Mouse (Mus musculus): ENCODE measurements at regions not wholly inside any gene's neighbourhood (a gene's known extent, or its start where the extent isn't known, plus 50 kb on each side); places are given as distances from the start of the nearest gene placed in this dataset.
A peak's percentile ranks its signal among the peaks of the same experiment; 100 is the strongest.

DNA sequence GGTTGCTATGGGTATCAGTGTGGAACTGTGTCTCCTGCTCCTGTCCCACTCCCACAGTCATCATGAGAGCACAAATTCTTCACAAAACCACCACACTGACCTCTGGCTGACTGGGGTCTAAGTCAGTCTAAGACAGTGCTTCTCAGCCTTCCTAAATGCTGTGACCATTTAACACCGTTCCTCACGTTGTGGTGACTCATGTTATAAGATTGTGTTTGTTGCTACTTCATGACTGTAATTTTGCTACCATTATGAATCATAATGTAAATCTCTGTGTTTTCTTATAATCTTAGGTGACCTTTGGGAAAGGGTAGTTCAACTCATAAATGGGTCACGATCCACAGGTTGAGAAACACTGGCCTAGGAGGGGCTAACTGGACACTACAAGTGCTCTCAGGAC is 75.7 kb upstream of the Foxn3 start:
- no peak for DNase-seq (ENCODE audit: low spot score)
- no peaks in the 10 kb centered on the region for H3K27me3 ChIP-seq (ENCODE audit: insufficient read depth, low read length)
- 88% methylated on average over 3 of the region's 3 CpGs for WGBS

DNA sequence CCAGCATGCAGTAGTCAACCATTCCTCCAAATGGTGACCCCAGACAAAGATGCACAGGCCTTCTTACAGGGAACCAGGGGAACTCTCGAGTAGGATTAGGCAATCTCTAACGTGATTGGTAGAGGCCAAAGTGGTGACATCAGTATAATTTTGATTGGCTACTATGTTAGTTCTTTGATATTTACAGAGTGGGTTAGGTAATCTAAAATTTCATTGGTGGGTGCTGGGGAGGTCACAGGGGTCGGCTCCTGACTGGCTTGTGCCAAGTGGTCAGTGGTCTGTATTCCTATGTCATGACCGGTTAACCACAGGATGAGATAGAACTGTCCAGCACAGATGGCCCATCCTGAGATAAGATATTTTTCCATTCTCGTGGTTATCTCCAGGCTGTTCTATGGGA is 74.6 kb upstream of the Foxn3 start:
- 87% methylated on average over 5 of the region's 5 CpGs for WGBS
- H3K4me3 ChIP-seq (ENCODE audit: low read depth, low read length): no peak overlapping the region
- no peak overlapping the region for H3K9ac ChIP-seq (replicated peaks; ENCODE audit: low read length, poor library complexity, severe bottlenecking)
- DNase-seq (ENCODE audit: low spot score): no peak
- no peak overlapping the region for H3K4me2 ChIP-seq (ENCODE audit: low read depth, low read length, poor library complexity, severe bottlenecking)
- no peaks in the 10 kb centered on the region for H3K36me3 ChIP-seq (ENCODE audit: insufficient read depth, low read length)
- peaks cover 8% of the 10 kb centered on the region; the same call in 1 of the 2 replicates for H3K4me1 ChIP-seq (ENCODE audit: insufficient read depth, low read length)
- no peaks in the 10 kb centered on the region for H3K27me3 ChIP-seq (ENCODE audit: insufficient read depth, low read length)
- TF ChIP-seq CTCF (IDR thresholded peaks at IDR 0.05): no peak
- H3K27ac ChIP-seq (ENCODE audit: low read depth, low read length): no peak overlapping the region
- no peaks in the 10 kb centered on the region for H3K9me3 ChIP-seq (ENCODE audit: low read length)
- no peak for ATAC-seq (ENCODE audit: low FRiP score)

More for the DNA sequence above, 75.7 kb upstream of the Foxn3 start:
- no peak for ATAC-seq (ENCODE audit: low FRiP score)
- H3K4me2 ChIP-seq (ENCODE audit: low read depth, low read length, poor library complexity, severe bottlenecking): no peak overlapping the region
- no peak overlapping the region for H3K9ac ChIP-seq (replicated peaks; ENCODE audit: low read length, poor library complexity, severe bottlenecking)
- H3K4me1 ChIP-seq (ENCODE audit: insufficient read depth, low read length): peaks cover 8% of the 10 kb centered on the region; the same call in 1 of the 2 replicates
- no peak overlapping the region for H3K4me3 ChIP-seq (ENCODE audit: low read depth, low read length)
- TF ChIP-seq CTCF (IDR thresholded peaks at IDR 0.05): no peak
- H3K9me3 ChIP-seq (ENCODE audit: low read length): no peaks in the 10 kb centered on the region; the same call in 1 of the 2 replicates
- no peak overlapping the region for H3K27ac ChIP-seq (ENCODE audit: low read depth, low read length)
- H3K36me3 ChIP-seq (ENCODE audit: insufficient read depth, low read length): no peaks in the 10 kb centered on the region

DNA sequence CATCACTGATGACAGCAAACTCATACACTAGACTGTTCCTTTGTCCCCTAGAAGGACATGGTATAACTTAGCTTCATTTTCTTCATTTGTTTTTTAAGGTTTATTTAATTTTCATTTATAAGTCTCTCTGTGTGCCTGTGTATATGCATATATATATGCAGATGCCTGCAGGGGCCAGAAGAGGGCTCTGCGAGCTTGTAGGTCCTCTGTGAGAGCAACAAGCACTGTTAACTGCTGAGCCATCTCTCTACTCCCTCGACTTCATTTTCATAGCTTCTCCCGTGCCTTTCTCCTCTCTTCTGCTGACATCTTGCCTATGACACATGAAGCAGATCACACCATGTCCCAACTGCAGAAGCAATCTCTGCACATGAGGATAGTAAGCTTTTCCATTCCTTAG is 72.9 kb upstream of the Foxn3 start:
- Histone ChIP-seq H3K27me3 (ENCODE audit: insufficient read depth, low read length) (no peaks in the 10 kb centered on the region), H3K36me3 (ENCODE audit: insufficient read depth, low read length) (no peaks in the 10 kb centered on the region), H3K9me3 (ENCODE audit: low read length) (no peaks in the 10 kb centered on the region), H3K27ac (ENCODE audit: low read depth, low read length) (no peak overlapping the region), H3K9ac (replicated peaks; ENCODE audit: low read length, poor library complexity, severe bottlenecking) (no peak overlapping the region), H3K4me1 (ENCODE audit: insufficient read depth, low read length) (peaks cover 8% of the 10 kb centered on the region; the same call in 1 of the 2 replicates), H3K4me3 (ENCODE audit: low read depth, low read length) (no peak overlapping the region), H3K4me2 (ENCODE audit: low read depth, low read length, poor library complexity, severe bottlenecking) (no peak overlapping the region)
- WGBS: 82% methylated on average over 3 of the region's 3 CpGs
- TF ChIP-seq CTCF (IDR thresholded peaks at IDR 0.05): peak; percentile 27; the same call in 1 of the 2 replicates
- ATAC-seq (ENCODE audit: low FRiP score): no peak
- no peak for DNase-seq (ENCODE audit: low spot score)

DNA sequence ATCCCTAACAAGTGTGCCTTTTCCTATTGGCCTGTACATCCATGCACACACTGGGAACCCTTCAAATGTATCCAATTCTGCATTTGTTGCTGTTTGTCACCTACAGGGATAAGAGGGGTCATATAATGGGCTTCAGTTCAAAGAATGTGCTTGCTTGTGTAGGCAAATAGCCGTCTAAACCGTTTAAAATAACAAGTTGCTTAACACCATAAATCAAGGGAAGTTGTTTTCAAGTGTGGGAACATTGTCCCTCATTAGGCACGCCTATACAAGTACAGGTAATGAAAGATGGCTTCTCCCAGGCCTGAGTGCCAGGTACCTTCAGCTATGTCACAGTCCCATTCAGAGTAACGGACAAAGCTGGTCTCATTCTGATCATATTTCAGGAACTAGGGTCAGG is 72.0 kb upstream of the Foxn3 start:
- Histone ChIP-seq H3K27ac (ENCODE audit: low read depth, low read length) (no peak overlapping the region), H3K36me3 (ENCODE audit: insufficient read depth, low read length) (no peaks in the 10 kb centered on the region), H3K4me3 (ENCODE audit: low read depth, low read length) (no peak overlapping the region), H3K27me3 (ENCODE audit: insufficient read depth, low read length) (no peaks in the 10 kb centered on the region), H3K4me1 (ENCODE audit: insufficient read depth, low read length) (peaks cover 6% of the 10 kb centered on the region; the same call in 1 of the 2 replicates), H3K9me3 (ENCODE audit: low read length) (no peaks in the 10 kb centered on the region), H3K9ac (replicated peaks; ENCODE audit: low read length, poor library complexity, severe bottlenecking) (no peak overlapping the region), H3K4me2 (ENCODE audit: low read depth, low read length, poor library complexity, severe bottlenecking) (no peak overlapping the region)
- DNase-seq (ENCODE audit: low spot score) (no peak), ATAC-seq (ENCODE audit: low FRiP score) (no peak)
- 93% methylated on average over 4 of the region's 4 CpGs for WGBS
- TF ChIP-seq CTCF (IDR thresholded peaks at IDR 0.05): no peak

DNA sequence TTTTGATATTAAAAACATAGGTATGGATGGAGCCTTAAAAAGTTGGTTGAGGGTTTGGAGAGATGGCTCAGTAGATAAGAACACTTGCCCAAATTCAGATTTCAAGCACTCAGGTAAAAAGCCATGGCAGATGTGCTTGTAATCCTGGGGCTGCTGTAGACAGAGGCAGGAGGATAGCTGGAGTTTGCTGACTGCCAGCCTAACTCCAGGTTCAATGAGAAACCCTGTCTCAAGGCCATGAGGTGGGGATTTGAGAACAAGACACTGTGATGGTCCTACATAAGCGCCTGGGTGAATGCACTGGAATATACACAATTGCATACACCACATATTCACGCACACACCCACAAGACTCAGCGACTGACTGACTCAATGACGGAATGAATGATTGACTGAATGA is 71.3 kb upstream of the Foxn3 start:
- no peaks in the 10 kb centered on the region for H3K36me3 ChIP-seq (ENCODE audit: insufficient read depth, low read length)
- WGBS: 97% methylated on average over 4 of the region's 4 CpGs
- no peaks in the 10 kb centered on the region for H3K9me3 ChIP-seq (ENCODE audit: low read length)
- no peaks in the 10 kb centered on the region for H3K27me3 ChIP-seq (ENCODE audit: insufficient read depth, low read length)
- no peaks in the 10 kb centered on the region for H3K4me1 ChIP-seq (ENCODE audit: insufficient read depth, low read length)
- ATAC-seq (ENCODE audit: low FRiP score) (no peak), DNase-seq (ENCODE audit: low spot score) (no peak)
- no peak overlapping the region for H3K4me3 ChIP-seq (ENCODE audit: low read depth, low read length)
- no peak for TF ChIP-seq CTCF (IDR thresholded peaks at IDR 0.05)
- H3K4me2 ChIP-seq (ENCODE audit: low read depth, low read length, poor library complexity, severe bottlenecking): no peak overlapping the region
- no peak overlapping the region for H3K9ac ChIP-seq (replicated peaks; ENCODE audit: low read length, poor library complexity, severe bottlenecking)
- no peak overlapping the region for H3K27ac ChIP-seq (ENCODE audit: low read depth, low read length)

DNA sequence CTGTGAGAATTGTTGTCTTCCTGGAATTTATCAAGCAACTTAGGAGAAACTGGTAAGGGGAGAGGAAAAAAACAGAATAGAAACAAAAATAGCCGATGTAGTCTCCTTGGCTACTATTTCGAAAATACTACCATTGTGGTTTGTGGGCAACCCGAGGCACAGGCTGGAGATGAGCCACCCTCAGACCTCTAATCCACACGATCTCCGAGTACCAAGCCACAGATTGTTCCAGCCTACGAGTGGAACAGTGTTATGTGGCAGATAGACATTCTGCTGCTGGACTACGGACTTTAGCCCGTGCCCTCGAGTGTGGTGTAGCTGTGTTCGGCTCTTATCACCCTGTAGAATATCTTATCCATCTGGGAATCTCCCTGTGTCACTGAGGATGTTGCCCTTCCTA is 70.3 kb upstream of the Foxn3 start:
- no peaks in the 10 kb centered on the region for H3K36me3 ChIP-seq (ENCODE audit: insufficient read depth, low read length)
- H3K4me1 ChIP-seq (ENCODE audit: insufficient read depth, low read length): 0 out of 2 replicates have a peak, but pooled peaks cover 4% of the 10 kb centered on the region
- WGBS: 94% methylated on average over 10 of the region's 10 CpGs
- H3K9me3 ChIP-seq (ENCODE audit: low read length): no peaks in the 10 kb centered on the region
- no peak overlapping the region for H3K4me2 ChIP-seq (ENCODE audit: low read depth, low read length, poor library complexity, severe bottlenecking)
- DNase-seq (ENCODE audit: low spot score): no peak
- ATAC-seq (ENCODE audit: low FRiP score): no peak
- no peaks in the 10 kb centered on the region for H3K27me3 ChIP-seq (ENCODE audit: insufficient read depth, low read length)
- H3K27ac ChIP-seq (ENCODE audit: low read depth, low read length): no peak overlapping the region
- H3K4me3 ChIP-seq (ENCODE audit: low read depth, low read length): no peak overlapping the region
- TF ChIP-seq CTCF (IDR thresholded peaks at IDR 0.05): no peak
- no peak overlapping the region for H3K9ac ChIP-seq (replicated peaks; ENCODE audit: low read length, poor library complexity, severe bottlenecking)
